Mouse (Mus musculus): Measurements from ENCODE around the gene Plxna4.

Gene Plxna4

DNA sequence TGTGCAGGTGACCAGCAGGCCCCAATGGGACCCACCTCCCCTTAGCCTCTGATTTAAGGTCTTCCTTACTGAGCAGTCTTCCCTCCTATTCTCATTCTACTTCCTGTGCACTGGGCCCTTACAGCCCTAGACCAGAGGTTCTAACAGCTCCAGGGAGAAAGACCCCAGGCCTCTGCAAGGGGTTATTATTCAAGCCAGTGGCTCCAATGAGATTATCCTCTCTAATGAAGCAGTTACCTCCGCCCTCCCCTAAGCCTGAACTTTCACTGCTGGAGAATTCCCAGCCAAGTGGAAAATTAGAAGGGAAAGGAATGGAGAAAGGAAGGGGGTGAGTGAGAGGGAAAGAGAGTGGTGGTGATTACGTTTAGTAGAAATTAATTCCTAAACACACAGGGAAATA is 345.0 kb downstream of the Plxna4 start:
- TF ChIP-seq GATA4 (IDR thresholded peaks at IDR 0.05; ENCODE audit: insufficient replicate concordance, low read length) = no peak

DNA sequence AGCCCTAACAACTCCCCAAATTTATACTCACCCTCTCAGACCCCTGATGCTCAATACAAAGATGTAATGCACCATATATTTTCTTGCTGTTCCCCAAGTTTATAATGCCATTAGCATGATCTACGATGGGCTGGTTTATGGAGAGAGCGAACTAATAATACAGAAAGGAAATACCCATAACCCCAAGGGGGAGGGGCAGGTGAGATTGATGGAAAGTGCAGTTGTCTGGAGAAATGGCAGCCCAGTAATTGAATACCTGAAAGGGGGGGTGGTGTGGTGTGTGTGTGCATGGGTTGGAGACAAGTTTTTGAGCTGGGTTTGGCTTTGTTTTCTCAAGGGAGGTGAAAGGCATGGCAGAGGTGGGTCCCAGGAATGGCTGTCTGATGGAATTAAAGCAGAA is 356.6 kb downstream of the Plxna4 start:
- no peak for TF ChIP-seq GATA4 (IDR thresholded peaks at IDR 0.05; ENCODE audit: insufficient replicate concordance, low read length)

DNA sequence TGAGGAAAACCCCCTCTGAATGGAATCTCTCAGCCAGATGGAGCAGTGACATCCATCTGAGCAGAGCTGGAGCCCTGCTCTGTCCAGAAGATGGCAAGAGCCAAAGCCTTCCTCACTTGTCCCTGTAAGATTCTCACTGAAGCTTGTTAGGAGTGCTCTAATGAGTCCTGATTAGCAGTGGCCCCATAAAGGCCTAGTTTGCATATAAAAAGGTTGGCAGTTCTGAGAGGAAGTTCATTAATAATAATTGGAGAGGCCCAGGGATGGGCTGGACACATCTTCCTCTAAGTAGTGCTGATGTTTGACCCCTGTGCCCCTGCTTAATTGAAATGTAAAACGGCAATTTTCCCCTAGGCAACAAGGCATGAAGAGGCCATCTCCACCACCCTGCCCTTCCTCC is 361.4 kb downstream of the Plxna4 start:
- no peak for TF ChIP-seq GATA4 (IDR thresholded peaks at IDR 0.05; ENCODE audit: insufficient replicate concordance, low read length)

DNA sequence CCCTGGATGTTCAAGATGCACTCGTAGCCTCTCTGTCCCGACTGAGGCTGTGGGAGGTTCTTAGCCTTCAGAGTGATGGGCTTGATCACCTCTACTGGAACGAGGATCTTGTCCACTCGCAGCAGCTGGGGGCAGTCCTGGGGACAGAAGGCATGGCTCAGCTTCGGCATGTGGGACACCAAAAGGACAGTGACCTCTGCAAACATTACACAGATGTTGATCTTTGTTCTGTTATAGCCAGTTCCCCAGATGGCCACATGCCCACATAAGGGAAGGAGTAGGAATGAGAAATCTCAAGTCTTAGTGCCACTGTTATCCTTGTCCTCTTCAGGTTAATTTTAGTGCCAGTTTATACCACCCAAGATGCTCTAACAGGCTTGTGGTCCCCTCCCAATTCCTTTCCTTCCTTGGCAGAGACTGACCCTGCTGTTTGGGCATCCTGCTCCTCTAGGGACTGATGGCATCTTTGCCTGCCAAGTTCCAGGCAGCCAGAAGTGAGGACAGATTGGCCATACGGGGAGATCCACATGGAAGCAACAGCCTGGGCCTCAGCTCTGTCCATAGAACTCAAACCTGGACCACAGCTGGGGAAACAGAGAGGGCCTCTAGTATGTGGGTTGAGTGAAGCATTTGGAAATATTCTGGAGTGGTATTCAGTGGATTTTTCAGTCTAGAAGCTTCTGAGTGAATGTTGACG is 363.8 kb downstream of the Plxna4 start:
- no peak for TF ChIP-seq GATA4 (IDR thresholded peaks at IDR 0.05; ENCODE audit: insufficient replicate concordance, low read length)

DNA sequence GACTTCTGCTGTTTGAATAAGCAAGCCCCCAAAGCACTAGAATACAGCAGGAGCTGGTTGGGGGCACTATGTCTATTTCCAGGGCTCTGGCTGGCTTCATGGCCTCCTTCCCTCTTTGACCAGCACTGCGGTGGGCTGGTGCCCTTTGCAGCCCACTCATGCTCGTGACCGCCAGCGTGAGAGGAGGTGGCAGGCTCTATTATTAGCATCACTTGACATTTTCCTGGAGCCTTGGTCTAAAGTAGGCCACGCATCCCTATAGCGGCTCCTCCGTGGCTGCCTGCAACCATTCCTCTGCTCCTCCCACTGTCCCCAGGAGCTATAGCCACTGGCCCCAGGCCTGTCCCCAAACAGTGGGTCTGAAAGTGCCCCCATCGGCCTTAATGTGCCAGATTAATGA is 367.2 kb downstream of the Plxna4 start:
- no peak for TF ChIP-seq GATA4 (IDR thresholded peaks at IDR 0.05; ENCODE audit: insufficient replicate concordance, low read length)

DNA sequence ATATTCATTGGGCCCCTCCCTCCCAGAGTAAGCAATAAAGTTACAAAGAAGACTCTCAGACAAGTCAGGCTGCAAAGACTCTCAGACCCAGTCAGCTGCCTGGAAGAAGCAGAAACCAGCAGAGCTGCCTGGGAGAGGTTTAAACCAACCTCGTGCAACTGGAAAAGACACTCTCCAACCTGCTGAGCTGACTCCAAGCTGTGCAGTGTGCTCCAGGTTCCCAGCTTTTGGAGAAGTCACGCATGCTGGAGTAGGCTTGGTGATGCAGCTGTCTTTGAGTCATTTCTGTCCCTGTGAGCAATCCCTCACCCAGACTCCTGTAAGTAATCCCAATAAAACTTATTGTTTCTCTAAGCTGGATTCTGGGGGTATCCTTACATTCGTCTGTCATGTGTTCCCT is 369.4 kb downstream of the Plxna4 start:
- TF ChIP-seq GATA4 (IDR thresholded peaks at IDR 0.05; ENCODE audit: insufficient replicate concordance, low read length) = no peak

DNA sequence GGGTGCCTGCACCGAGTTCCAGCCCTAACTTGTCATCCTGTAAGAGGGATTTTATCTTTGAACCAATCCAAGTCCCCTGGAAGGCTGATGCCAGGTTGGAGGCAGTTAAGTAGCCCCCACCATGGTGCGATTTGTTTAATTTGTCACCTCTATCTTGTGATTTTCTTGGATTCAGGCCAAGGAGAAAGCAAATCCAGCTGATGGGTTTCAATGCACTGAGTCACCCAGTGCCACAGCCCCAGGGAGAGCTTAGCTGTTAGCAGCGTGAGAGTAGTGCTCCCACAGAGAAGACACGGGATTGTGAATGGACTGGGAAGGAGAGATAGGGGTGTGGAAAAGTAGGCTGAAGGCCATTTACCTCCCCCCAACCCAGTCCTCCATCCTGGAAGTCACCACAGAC is 375.6 kb downstream of the Plxna4 start:
- no peak for TF ChIP-seq GATA4 (IDR thresholded peaks at IDR 0.05; ENCODE audit: insufficient replicate concordance, low read length)

DNA sequence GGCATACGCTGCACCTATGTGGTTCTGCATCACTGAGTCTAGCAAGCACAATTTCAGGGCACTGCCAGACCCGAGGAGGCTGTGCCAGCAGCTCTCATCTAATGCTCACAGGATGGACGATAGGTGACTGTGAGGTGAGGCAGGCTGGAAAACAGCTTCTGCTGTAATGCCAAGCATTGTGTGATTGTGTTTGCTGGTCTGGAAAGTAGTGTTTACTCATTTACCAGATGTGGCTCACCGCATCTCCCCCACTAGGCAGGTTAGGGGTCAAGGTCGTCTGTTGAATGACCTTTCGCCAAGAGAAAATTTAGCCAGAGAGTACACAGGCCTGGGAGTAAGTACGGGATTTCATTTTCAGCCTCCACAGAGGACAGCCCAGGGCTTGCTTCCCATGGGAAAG is 377.9 kb downstream of the Plxna4 start:
- no peak for TF ChIP-seq GATA4 (IDR thresholded peaks at IDR 0.05; ENCODE audit: insufficient replicate concordance, low read length)

DNA sequence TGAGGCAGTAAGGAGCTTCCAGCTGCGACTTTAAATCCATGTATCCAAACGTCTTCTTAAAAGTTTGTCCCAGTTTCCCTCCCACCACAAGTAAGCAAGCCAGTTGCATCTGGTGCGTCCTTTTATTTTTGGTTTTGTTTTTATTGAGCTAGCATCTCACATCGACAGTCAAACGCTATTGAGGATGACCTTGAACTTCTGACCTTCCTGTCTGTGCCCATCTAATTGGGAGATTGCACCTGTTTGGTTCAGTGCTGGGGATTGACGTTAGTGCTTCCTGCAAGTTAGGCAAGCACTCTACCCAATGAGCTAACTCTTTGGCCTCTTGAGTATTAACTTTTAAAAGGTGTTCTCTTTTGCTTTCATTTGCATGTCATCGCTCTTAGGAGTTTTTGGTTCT is 379.0 kb downstream of the Plxna4 start:
- TF ChIP-seq GATA4 (IDR thresholded peaks at IDR 0.05; ENCODE audit: insufficient replicate concordance, low read length) = no peak

DNA sequence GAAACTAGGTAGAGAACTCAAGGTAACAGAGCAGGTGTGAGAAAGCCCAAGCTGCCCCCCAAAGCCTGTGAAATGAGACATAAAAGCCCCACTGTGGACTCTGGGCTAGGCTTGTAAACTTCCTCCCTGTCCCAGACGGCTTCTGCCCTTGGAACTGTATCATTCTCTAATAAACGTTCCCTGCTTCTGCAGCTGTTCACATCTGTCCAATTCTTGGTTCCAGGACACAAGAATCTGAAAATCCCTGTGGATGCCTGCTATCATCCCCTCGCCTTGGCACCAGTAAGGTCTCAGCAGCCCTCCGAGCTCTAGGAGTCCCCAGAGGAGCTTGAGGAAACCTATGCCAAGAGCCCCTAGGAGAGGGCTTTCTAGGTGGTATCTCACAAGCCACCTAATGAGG is 383.7 kb downstream of the Plxna4 start:
- TF ChIP-seq GATA4 (IDR thresholded peaks at IDR 0.05; ENCODE audit: insufficient replicate concordance, low read length) = no peak

DNA sequence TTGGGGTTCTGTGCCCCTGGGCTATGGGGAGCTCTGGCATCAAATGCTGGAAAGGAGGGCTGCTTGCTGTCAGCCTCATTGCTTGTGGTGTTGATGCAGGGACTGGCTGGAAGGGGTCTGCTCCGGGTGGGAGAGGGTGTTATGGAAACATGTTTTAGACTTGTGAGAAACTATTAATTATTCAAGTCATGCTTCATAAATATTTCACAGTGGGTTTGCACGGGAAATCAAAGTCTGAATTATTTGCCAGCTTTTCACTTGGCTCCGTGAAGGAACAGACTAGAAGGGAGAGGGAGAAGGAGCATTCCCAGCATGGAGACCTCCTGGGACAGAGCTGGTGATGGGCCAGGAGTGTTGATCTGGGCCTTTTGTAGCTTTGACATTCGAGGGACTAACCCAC is 384.6 kb downstream of the Plxna4 start:
- no peak for TF ChIP-seq GATA4 (IDR thresholded peaks at IDR 0.05; ENCODE audit: insufficient replicate concordance, low read length)

DNA sequence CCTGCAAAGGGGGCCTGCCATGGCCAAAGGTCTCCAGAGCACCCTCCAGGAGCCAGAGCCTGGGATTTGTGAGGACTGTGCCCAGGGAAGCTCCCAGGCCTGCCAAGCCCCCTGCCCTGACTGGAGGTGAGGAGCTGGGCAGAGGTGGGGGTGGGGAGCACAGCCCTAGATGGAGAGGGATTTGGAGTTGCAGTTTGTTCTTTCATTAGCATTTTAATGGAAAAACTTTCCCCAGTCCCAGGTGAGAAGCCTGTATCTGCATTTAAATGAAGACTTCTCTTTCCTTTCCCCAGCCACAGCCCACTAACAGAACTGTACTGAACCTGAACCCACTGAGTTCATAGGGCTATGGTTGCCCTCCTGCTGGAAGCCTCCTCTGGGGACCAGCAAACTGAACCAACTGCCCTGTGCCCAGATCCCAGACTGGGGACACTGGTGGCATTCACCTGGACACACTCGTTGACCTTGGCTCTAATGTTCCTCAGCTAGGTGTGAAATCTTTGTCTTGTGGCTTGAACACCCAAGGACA is 385.3 kb downstream of the Plxna4 start:
- TF ChIP-seq GATA4 (IDR thresholded peaks at IDR 0.05; ENCODE audit: insufficient replicate concordance, low read length) = no peak

DNA sequence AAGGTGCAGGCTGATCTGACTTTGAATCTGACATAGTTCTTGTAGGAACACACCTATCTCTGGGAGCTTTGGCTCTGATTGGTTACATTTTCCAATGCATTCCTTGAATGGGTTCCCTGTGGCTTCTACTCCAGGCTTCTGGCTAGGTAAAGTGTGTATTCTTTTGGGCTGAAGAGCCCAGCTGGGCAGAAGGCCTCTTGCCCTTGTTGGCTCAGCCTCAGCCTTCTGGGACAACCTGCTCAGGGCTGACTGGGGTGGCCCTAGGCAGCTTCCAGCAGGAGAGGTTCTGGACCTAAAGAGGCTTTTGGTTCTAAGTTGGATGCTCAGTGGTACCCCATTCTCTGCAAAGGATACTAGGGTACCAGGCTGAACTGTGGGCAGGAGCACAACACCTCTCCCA is 386.5 kb downstream of the Plxna4 start:
- no peak for TF ChIP-seq GATA4 (IDR thresholded peaks at IDR 0.05; ENCODE audit: insufficient replicate concordance, low read length)

DNA sequence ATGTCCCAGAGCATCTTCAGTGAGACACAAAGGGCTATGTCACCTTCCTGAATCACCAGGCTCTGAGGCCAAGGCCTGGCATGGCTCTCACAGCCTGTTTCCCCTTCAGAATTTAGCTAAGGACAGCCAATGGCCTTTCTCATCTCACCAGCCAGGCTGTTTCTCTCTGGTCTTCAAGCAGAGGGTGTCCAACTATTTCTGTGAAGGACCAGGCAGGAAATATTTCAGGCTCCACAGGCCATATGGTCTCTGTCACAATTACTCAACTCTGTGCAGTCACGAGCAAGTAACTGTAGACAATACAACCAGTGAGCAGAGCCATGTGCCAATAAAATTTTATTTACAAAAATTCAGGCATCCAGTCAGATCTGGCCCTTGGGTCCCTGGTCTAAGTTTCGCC is 388.4 kb downstream of the Plxna4 start:
- TF ChIP-seq GATA4 (IDR thresholded peaks at IDR 0.05; ENCODE audit: insufficient replicate concordance, low read length) = no peak

DNA sequence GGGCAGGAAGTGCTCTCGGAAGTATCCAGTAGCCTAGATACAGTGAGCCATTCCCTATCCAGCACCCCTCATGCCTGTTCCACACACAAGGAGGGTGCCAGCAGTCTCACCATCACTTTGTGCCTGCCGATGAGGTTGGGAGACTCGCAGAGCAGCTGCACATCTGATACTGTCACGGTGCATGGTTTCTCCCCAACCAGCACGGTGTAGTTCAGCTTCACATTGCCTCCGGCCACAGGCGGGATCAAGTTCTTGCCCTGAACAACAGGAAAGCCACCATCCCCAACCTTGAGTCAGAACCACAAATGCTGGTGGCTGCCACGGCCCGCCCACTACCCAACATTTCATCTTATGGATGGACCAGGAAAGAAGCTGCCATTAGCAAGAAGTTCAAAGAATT is 391.1 kb downstream of the Plxna4 start:
- no peak for TF ChIP-seq GATA4 (IDR thresholded peaks at IDR 0.05; ENCODE audit: insufficient replicate concordance, low read length)

DNA sequence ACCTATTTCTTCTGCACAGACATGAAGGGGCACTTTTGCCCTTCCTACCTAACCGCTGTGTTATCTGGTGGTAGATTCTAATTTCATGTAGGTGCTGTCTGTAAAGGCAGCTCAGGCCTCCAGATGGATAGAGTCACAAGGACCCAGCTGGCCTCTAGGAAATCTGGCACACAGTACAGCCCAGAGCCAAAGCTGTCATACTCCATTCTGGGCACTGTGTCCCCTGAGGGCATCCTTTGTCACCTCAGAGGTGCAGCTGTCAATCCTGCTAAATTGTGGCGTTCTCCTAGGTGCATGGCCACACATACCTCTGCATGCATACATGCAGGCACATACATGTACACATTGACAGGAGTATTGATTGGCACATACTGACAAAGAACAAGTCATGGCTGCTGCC is 394.9 kb downstream of the Plxna4 start:
- TF ChIP-seq GATA4 (IDR thresholded peaks at IDR 0.05; ENCODE audit: insufficient replicate concordance, low read length) = no peak

DNA sequence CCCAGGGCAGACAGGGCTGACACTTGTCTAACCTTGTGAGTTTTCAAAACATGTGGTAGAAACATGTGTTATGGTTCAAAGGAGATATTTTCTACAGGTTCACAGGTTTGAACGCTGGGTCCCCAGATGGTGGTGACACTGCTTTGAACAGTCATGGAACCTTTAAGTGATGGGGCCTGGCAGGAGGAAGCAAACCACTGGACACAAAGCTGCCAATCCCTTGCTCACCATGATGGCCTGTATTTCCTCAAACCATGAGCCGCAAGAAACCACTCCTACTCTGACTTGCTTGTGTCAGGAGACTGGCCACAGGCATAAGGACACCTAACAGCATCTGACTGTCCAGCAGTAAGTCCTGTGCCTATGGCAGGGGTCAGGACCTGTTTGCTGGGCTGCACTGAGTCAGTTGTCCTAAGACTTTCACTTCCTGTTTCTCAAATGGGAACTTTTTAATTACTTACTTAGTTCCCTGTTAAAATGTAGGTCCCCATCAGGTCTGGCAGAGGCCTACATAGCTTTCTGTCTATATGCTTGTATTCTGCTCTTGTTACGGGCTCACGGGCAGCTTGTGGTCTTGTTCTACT is 403.5 kb downstream of the Plxna4 start:
- TF ChIP-seq GATA4 (IDR thresholded peaks at IDR 0.05; ENCODE audit: insufficient replicate concordance, low read length) = no peak
